Mouse (Mus musculus) kidney, adult 9 months (tissue): ENCODE measurements around the gene Nup155.

Experiments
- DNase-seq: peaks from one replicate; pipeline ENCODE4 v3.0.0; 2022

Gene Nup155

GRCm38 (mm10) chr15:8200317-8200716 lies 91.2 kb downstream of the Nup155 start:
- no peak for DNase-seq

- no peak for DNase-seq
Measured at GRCm38 (mm10) chr15:8208362-8208761, 99.3 kb downstream of the Nup155 start.
